Mouse (Mus musculus) MEL (cell line): Measurements from ENCODE around the gene Tec. TPM values are rescaled to one million over a fixed set of nuclear protein-coding genes. Genes with fewer than 3 reads are reported as not detected.

Source experiments
- DNase-seq: peaks from one replicate; pipeline ENCODE4 v3.0.0; 2011; ENCODE audit warnings: low read depth, low spot score
- H3K27ac ChIP-seq: 2 replicates; pipeline ENCODE4 v1.5.1; 2012; ENCODE audit warnings: low read depth, mild to moderate bottlenecking, control low read depth, low read length, moderate library complexity; ENCODE audit not compliant: control insufficient read depth
- H3K27me3 ChIP-seq, 2 experiments: fragments of 150-350 bp in 1 of 2; sonication (generic) in 1 of 2; 2 replicates each; pipeline ENCODE4 v1.6.1; 2012; ENCODE audit warnings: low read length in 2 of 2, mild to moderate bottlenecking in 2 of 2, improper control_type of control experiment in 1 of 2, moderate library complexity in 1 of 2; ENCODE audit not compliant: insufficient read depth in 2 of 2, control insufficient read depth in 1 of 2
- H3K36me3 ChIP-seq, 2 experiments: 2 replicates each; pipeline ENCODE4 v1.6.1; 2012 to 2014; ENCODE audit warnings: low read length in 2 of 2, improper control_type of control experiment in 1 of 2, inconsistent platforms in 1 of 2, mild to moderate bottlenecking in 1 of 2; ENCODE audit not compliant: insufficient read depth in 2 of 2, control insufficient read depth in 1 of 2
- H3K4me1 ChIP-seq, 2 experiments: fragments of 150-350 bp in 1 of 2; sonication (generic) in 1 of 2; 2 replicates each; pipeline ENCODE4 v1.6.1; 2012; ENCODE audit warnings: low read length in 2 of 2, improper control_type of control experiment in 1 of 2, mild to moderate bottlenecking in 1 of 2; ENCODE audit not compliant: insufficient read depth in 2 of 2, control insufficient read depth in 1 of 2
- H3K4me3 ChIP-seq, 2 experiments: fragments of 150-350 bp in 1 of 2; sonication (generic) in 1 of 2; 2 replicates each; pipeline ENCODE4 v1.5.1; 2012; ENCODE audit warnings: low read depth in 2 of 2, low read length in 2 of 2, mild to moderate bottlenecking in 2 of 2, moderate library complexity in 2 of 2, control low read depth in 1 of 2, improper control_type of control experiment in 1 of 2; ENCODE audit not compliant: control insufficient read depth in 1 of 2, insufficient read depth in 1 of 2
- H3K79me2 ChIP-seq: 2 replicates; pipeline ENCODE4 v1.6.1; 2012; ENCODE audit warnings: mild to moderate bottlenecking, low read length, moderate library complexity; ENCODE audit not compliant: control insufficient read depth, poor library complexity, insufficient read depth
- H3K9ac ChIP-seq: 2 replicates; pipeline ENCODE4 v1.6.1; 2012; ENCODE audit warnings: low read depth, mild to moderate bottlenecking, control low read depth, low read length, moderate library complexity; ENCODE audit not compliant: control insufficient read depth, poor library complexity, severe bottlenecking
- H3K9me3 ChIP-seq: fragments of 150-350 bp; sonication (generic); replicated peaks from 2 replicates; pipeline ENCODE4 v1.6.1; 2012; ENCODE audit warnings: mild to moderate bottlenecking, low read length, improper control_type of control experiment, moderate library complexity; ENCODE audit not compliant: insufficient read depth
- BHLHE40 ChIP-seq: IDR thresholded peaks from 2 replicates; pipeline ENCODE4 v1.6.1; 2012; ENCODE audit warnings: low read depth, mild to moderate bottlenecking, inconsistent platforms, low read length, improper control_type of control experiment, borderline replicate concordance
- CHD1 ChIP-seq: IDR thresholded peaks from 2 replicates; pipeline ENCODE4 v1.6.1; 2012; ENCODE audit warnings: low read depth, mild to moderate bottlenecking, inconsistent platforms, low read length, improper control_type of control experiment
- E2F4 ChIP-seq: IDR thresholded peaks from 2 replicates; pipeline ENCODE4 v1.6.1; 2011; ENCODE audit warnings: low read depth, low read length, improper control_type of control experiment, borderline replicate concordance
- ETS1 ChIP-seq: IDR thresholded peaks from 2 replicates; pipeline ENCODE4 v1.6.1; 2012; ENCODE audit warnings: low read depth, mild to moderate bottlenecking, inconsistent platforms, low read length, improper control_type of control experiment, moderate library complexity
- GATA1 ChIP-seq: IDR thresholded peaks from 2 replicates; pipeline ENCODE4 v1.6.1; 2011; ENCODE audit warnings: low read depth, low read length, improper control_type of control experiment
- HCFC1 ChIP-seq: IDR thresholded peaks from 2 replicates; pipeline ENCODE4 v1.6.1; 2012; ENCODE audit warnings: low read depth, mild to moderate bottlenecking, inconsistent platforms, low read length, improper control_type of control experiment, moderate library complexity
- JUND ChIP-seq: IDR thresholded peaks from 2 replicates; pipeline ENCODE4 v1.6.1; 2011; ENCODE audit warnings: low read depth, mild to moderate bottlenecking, improper control_type of control experiment, low read length
- KAT2A ChIP-seq: conservative IDR thresholded peaks from 2 replicates; pipeline ENCODE4 v1.6.1; 2012; ENCODE audit warnings: low read depth, low read length, improper control_type of control experiment, inconsistent platforms
- MAFK ChIP-seq: IDR thresholded peaks from 2 replicates; pipeline ENCODE4 v1.6.1; 2011; ENCODE audit warnings: low read depth, mild to moderate bottlenecking, low read length, improper control_type of control experiment, borderline replicate concordance
- MAX ChIP-seq: IDR thresholded peaks from 2 replicates; pipeline ENCODE4 v1.6.1; 2011; ENCODE audit warnings: low read length, improper control_type of control experiment
- MAZ ChIP-seq: IDR thresholded peaks from 2 replicates; pipeline ENCODE4 v1.6.1; 2012; ENCODE audit warnings: low read depth, mild to moderate bottlenecking, inconsistent platforms, low read length, improper control_type of control experiment
- MEF2A ChIP-seq: IDR thresholded peaks from 2 replicates; pipeline ENCODE4 v1.6.1; 2014; ENCODE audit warnings: low read depth, mild to moderate bottlenecking, inconsistent platforms, low read length, improper control_type of control experiment; ENCODE audit not compliant: poor library complexity, insufficient replicate concordance, severe bottlenecking; ENCODE audit errors: extremely low read depth
- MYB ChIP-seq: IDR thresholded peaks from 2 replicates; pipeline ENCODE4 v1.6.1; 2011; ENCODE audit warnings: mild to moderate bottlenecking, low read depth, low read length, improper control_type of control experiment
- MYC ChIP-seq: IDR thresholded peaks from 2 replicates; pipeline ENCODE4 v1.6.1; 2011; ENCODE audit warnings: low read depth, mild to moderate bottlenecking, low read length, improper control_type of control experiment, moderate library complexity
- POLR2AphosphoS2 ChIP-seq: IDR thresholded peaks from 2 replicates; pipeline ENCODE4 v1.6.1; 2011; ENCODE audit warnings: low read length, improper control_type of control experiment
- RCOR1 ChIP-seq: IDR thresholded peaks from 2 replicates; pipeline ENCODE4 v1.6.1; 2012; ENCODE audit warnings: low read depth, mild to moderate bottlenecking, inconsistent platforms, low read length, improper control_type of control experiment
- SIN3A ChIP-seq: IDR thresholded peaks from 2 replicates; pipeline ENCODE4 v1.6.1; 2012; ENCODE audit warnings: low read length, improper control_type of control experiment, inconsistent platforms
- TBP ChIP-seq: IDR thresholded peaks from 2 replicates; pipeline ENCODE4 v1.8.0; 2011; ENCODE audit warnings: low read depth, low read length, improper control_type of control experiment
- TCF12 ChIP-seq: IDR thresholded peaks from 2 replicates; pipeline ENCODE4 v1.6.1; 2014; ENCODE audit warnings: low read depth, mild to moderate bottlenecking, inconsistent platforms, low read length, improper control_type of control experiment, moderate library complexity
- UBTF ChIP-seq: IDR thresholded peaks from 2 replicates; pipeline ENCODE4 v1.6.1; 2012; ENCODE audit warnings: low read depth, mild to moderate bottlenecking, inconsistent platforms, low read length, improper control_type of control experiment, moderate library complexity, borderline replicate concordance; ENCODE audit not compliant: insufficient read depth
- USF1 ChIP-seq: IDR thresholded peaks from 2 replicates; pipeline ENCODE4 v1.6.1; 2014; ENCODE audit warnings: low read depth, mild to moderate bottlenecking, inconsistent platforms, low read length, improper control_type of control experiment, moderate library complexity
- USF2 ChIP-seq, 2 experiments: IDR thresholded peaks; 2 replicates each; pipeline ENCODE4 v1.6.1; 2011 to 2012; ENCODE audit warnings: improper control_type of control experiment in 2 of 2, low read length in 2 of 2, borderline replicate concordance in 1 of 2, inconsistent platforms in 1 of 2, low read depth in 1 of 2, mild to moderate bottlenecking in 1 of 2; ENCODE audit not compliant: insufficient read depth in 1 of 2
- ZC3H11A ChIP-seq: IDR thresholded peaks from 2 replicates; pipeline ENCODE4 v1.6.1; 2012; ENCODE audit warnings: low read depth, mild to moderate bottlenecking, inconsistent platforms, low read length, improper control_type of control experiment
- ZMIZ1 ChIP-seq: IDR thresholded peaks from 2 replicates; pipeline ENCODE4 v1.6.1; 2012; ENCODE audit warnings: low read depth, mild to moderate bottlenecking, inconsistent platforms, low read length, improper control_type of control experiment, moderate library complexity
- polyA plus RNA-seq, 2 experiments: library from polyadenylated mRNA; stranded (reverse) in 1 of 2; unstranded in 1 of 2; fragments of >175 nt in 1 of 2; fragments of >200 nt in 1 of 2; gene quantifications; 2 replicates each; pipeline versions ENCODE4 v1.2.1 to v1.2.4; 2012; ENCODE audit warnings: low replicate concordance in 2 of 2, low read depth in 1 of 2; ENCODE audit not compliant: insufficient read length in 2 of 2, insufficient read depth in 1 of 2, missing spikeins in 1 of 2
- total RNA-seq: library from RNA; depleted of rRNA; stranded (reverse); fragments of 300-350 nt; gene quantifications from 2 replicates; pipeline ENCODE4 v1.2.3, GENCODE M21; 2012

Gene Tec
- total and polyA plus RNA-seq, 3 experiments = 44.8 to 61.1 TPM; not detected in 1

DNA sequence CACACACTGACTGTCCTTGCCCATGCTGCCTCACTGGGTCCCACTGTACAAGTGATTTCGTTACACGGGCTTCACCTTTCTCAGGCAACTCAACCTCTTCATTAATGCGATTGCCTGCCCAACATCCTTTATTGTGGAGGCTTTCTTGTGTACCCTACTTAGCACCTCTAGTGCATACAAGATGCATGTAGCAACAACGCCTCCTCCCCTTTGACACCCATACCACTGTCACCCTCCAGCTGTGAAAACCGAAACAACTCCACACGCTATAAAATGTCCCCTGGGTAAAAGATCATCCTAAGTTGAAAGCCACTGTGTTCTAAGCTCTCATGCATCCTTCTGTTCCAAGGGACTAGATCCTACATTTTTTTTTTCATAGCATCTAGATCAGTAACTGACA, 125.2 kb downstream of the Tec start:
- TF ChIP-seq TBP (no peak), MAFK (no peak), BHLHE40 (no peak), SIN3A (no peak), POLR2AphosphoS2 (no peak), MEF2A (no peak), RCOR1 (no peak), ZMIZ1 (no peak), JUND (no peak), MYC (no peak), MAX (no peak), USF1 (no peak)
- Histone ChIP-seq H3K79me2 (no peaks in the 10 kb centered on the region), H3K9me3 (no peaks in the 10 kb centered on the region), H3K4me3 (no peak overlapping the region), H3K36me3 (no peaks in the 10 kb centered on the region), H3K27ac (no peak overlapping the region), H3K27me3 (no peaks in the 10 kb centered on the region; a peak in 1 of 4 replicates), H3K9ac (no peak overlapping the region), H3K4me1 (no peaks in the 10 kb centered on the region)
- DNase-seq = no peak

DNA sequence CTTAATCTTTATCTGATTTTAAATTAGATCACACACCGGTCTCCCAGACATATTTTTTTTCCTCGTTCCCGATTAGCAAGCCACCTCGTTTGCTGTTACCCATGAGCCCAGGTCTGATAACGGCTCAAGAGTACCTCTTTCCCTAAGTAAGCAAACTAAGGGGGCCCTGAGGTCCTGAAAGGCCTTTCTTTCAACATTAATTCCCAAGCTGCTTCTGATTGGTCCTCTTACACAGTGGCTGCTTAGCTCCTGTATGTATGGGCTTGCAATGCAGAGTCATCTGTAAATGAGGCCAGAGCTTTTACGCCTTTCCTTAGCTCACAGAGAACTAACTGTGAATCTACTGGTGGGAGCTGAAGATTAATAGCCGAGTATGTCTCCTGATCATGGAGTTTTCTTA, 131.4 kb downstream of the Tec start:
- Histone ChIP-seq H3K9me3 (no peaks in the 10 kb centered on the region), H3K79me2 (no peaks in the 10 kb centered on the region), H3K9ac (peak overlapping the region; percentile 20; the same call in 1 of the 2 replicates), H3K4me3 (peak overlapping the region in 1 of 2 experiments; percentile 66; a peak in 2 of 4 replicates), H3K36me3 (peaks cover 0 to 25% of the 10 kb centered on the region in 2 experiments; a peak in 2 of 4 replicates), H3K27ac (no peak overlapping the region), H3K27me3 (no peaks in the 10 kb centered on the region; a peak in 1 of 4 replicates), H3K4me1 (peaks cover 13 to 33% of the 10 kb centered on the region in 2 experiments)
- TF ChIP-seq MYB (no peak), UBTF (no peak), POLR2AphosphoS2 (no peak), MAZ (no peak), GATA1 (no peak), CHD1 (no peak), BHLHE40 (no peak), ZC3H11A (no peak), MEF2A (no peak), USF2 (IDR thresholded peaks at IDR 0.05; ENCODE audit: borderline replicate concordance in 1 of 2, insufficient read depth in 1 of 2, low read depth in 1 of 2, low read length in 2 of 2) (no peak), ZMIZ1 (no peak), SIN3A (no peak), E2F4 (no peak), ETS1 (no peak), TCF12 (no peak), USF1 (no peak), HCFC1 (no peak), MAX (no peak), KAT2A (no peak)
- no peak for DNase-seq
